Mouse (Mus musculus) heart, adult 2 months (tissue): Measurements from ENCODE around the gene Gcn1l1. TPM values are rescaled to one million over a fixed set of nuclear protein-coding genes. Genes with fewer than 3 reads are reported as not detected.

Experiments
- DNase-seq, 2 experiments: peaks; one replicate each; pipeline ENCODE4 v3.0.0; 2021
- H3K27ac ChIP-seq: fragments of 200-600 bp; 2 replicates; pipeline ENCODE4 v1.8.1; 2022
- H3K27me3 ChIP-seq: fragments of 200-500 bp; 2 replicates; pipeline ENCODE4 v1.6.1; 2012; ENCODE audit warnings: mild to moderate bottlenecking, low read length, inconsistent platforms, mixed read lengths; ENCODE audit not compliant: control insufficient read depth, insufficient read depth
- H3K36me3 ChIP-seq: fragments of 200-500 bp; 2 replicates; pipeline ENCODE4 v1.6.1; 2012; ENCODE audit warnings: low read length, inconsistent platforms; ENCODE audit not compliant: control insufficient read depth, insufficient read depth
- H3K4me1 ChIP-seq: fragments of 200-500 bp; 2 replicates; pipeline ENCODE4 v1.6.1; 2011; ENCODE audit warnings: low read length; ENCODE audit not compliant: control insufficient read depth, insufficient read depth
- H3K4me3 ChIP-seq: fragments of 200-600 bp; 2 replicates; pipeline ENCODE4 v1.8.1; 2022
- H3K79me2 ChIP-seq: fragments of 200-500 bp; replicated peaks from 2 replicates; pipeline ENCODE4 v1.6.1; 2012; ENCODE audit warnings: mild to moderate bottlenecking, inconsistent platforms, low read length, moderate library complexity, mixed read lengths; ENCODE audit not compliant: control insufficient read depth, insufficient read depth
- H3K9ac ChIP-seq: fragments of 200-500 bp; 2 replicates; pipeline ENCODE4 v1.6.1; 2012; ENCODE audit warnings: low read depth, mild to moderate bottlenecking, control low read depth, inconsistent platforms, low read length, mixed read lengths
- CTCF ChIP-seq: fragments of 200-600 bp; IDR thresholded peaks from 2 replicates; pipeline ENCODE4 v1.8.1; 2022; ENCODE audit warnings: antibody characterized with exemption, mild to moderate bottlenecking, moderate library complexity
- EP300 ChIP-seq: fragments of 200-500 bp; IDR thresholded peaks from 2 replicates; pipeline ENCODE4 v1.6.1; 2011; ENCODE audit warnings: low read depth, low read length, control low read depth; ENCODE audit not compliant: insufficient read depth
- POLR2A ChIP-seq: fragments of 200-500 bp; IDR thresholded peaks from 2 replicates; pipeline ENCODE4 v1.6.1; 2011; ENCODE audit warnings: mild to moderate bottlenecking, low read depth, low read length, control low read depth; ENCODE audit not compliant: insufficient read depth
- WGBS: fragments of 180-500 bp; shearing (Covaris S2); methylation state at CpG from one replicate; pipeline ENCODE4 v1.1.7; 2018; 5-methylcytosine and 5-hydroxymethylcytosine counted together
- intact Hi-C: fragments of 180-260 bp; cut with DNase I; formaldehyde crosslinking; loops from one replicate; pipeline ENCODE4 v1.15.1; 2025
- polyA plus RNA-seq: library from polyadenylated mRNA; depleted of rRNA; stranded (reverse); fragments of >200 nt; gene quantifications from 2 replicates; pipeline ENCODE4 v1.2.3, GENCODE M21; 2012
- total RNA-seq, 2 experiments: library from RNA; stranded (reverse); gene quantifications; 2 replicates each; pipeline ENCODE4 v1.2.3; 2021

Gcn1l1 gene
- total and polyA plus RNA-seq, 3 experiments, result 21.5 to 40.1 (median 34.2) TPM

DNA sequence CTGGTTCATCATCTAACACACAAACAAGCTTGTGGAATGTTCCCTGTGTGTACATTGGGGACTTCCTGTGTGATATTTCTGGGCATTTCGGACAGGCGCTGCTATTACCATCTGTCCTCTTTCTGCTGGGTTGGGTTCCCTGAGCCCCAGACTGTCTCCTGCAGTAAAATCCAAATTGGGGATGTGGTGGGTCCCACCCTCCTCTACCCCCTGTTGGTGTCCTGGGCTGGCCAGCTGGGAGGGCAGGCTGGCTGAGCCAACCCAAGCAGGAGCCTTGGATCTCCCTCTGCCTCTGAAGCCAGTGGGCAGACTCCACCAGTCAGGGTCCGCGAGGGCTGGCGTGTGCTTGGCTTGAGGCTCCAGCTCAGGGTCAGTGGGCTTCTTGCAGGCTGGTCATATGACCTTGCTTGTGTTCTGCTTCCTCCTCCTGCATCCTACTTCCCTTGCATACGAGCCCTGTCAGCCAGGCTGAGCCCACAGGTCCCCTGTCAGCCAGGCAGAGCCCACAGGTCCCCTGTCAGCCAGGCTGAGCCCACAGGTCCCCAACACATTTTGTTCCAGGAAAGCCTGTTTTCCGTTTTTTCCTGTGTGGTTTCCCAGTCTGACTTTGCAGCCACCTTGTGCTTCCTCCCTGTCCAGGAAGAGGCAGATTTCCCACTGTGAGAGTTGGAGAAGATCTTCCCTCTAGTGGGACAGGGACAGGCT lies 35.2 kb upstream of the Gcn1l1 start:
- WGBS, result 18% methylated on average over 7 of the region's 7 CpGs
- Histone ChIP-seq H3K9ac (peak overlapping the region; percentile 28), H3K27ac (peak overlapping the region; percentile 91), H3K79me2 (peaks cover 8% of the 10 kb centered on the region), H3K4me1 (peaks cover 59% of the 10 kb centered on the region), H3K36me3 (peaks cover 3% of the 10 kb centered on the region; the same call in 1 of the 2 replicates), H3K27me3 (no peaks in the 10 kb centered on the region), H3K4me3 (no peak overlapping the region)
- DNase-seq, result peak; percentile 50 to 51
- intact Hi-C loops, result loop anchor here (2.0 kb wide), 1 partner anchor 15 kb away; no protein-coding TSS in a partner anchor
- TF ChIP-seq EP300, result no peak
- TF ChIP-seq CTCF, result no peak
- TF ChIP-seq POLR2A, result no peak

DNA sequence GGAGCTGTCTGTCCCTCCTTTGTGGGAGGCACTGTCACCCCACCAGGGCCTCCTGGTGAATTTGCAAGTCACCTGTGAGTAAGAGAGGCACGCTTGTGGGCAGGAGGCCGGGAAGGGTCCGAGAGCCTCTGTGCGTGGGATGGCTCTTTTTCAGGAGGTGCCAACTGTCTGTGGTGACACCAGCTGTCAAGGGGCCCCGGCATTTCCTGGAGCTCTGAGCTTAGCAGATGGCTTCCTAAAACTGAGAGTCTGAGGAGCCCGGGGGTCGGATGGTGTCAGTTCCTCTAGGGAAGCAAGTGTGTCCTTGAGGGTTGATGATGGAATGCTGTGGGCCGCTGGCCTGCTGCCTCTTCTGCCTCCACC lies 34.6 kb upstream of the Gcn1l1 start:
- Histone ChIP-seq H3K4me3 (no peak overlapping the region), H3K4me1 (peaks cover 62% of the 10 kb centered on the region), H3K27ac (peak overlapping the region; percentile 91), H3K27me3 (no peaks in the 10 kb centered on the region), H3K36me3 (peaks cover 3% of the 10 kb centered on the region; the same call in 1 of the 2 replicates), H3K9ac (peak overlapping the region; percentile 27; the same call in 1 of the 2 replicates), H3K79me2 (peaks cover 8% of the 10 kb centered on the region)
- 38% methylated on average over 8 of the region's 8 CpGs for WGBS
- DNase-seq, result no peak
- TF ChIP-seq POLR2A, result no peak
- intact Hi-C loops, result loop anchor here (2.0 kb wide), 1 partner anchor 16 kb away; no protein-coding TSS in a partner anchor

DNA sequence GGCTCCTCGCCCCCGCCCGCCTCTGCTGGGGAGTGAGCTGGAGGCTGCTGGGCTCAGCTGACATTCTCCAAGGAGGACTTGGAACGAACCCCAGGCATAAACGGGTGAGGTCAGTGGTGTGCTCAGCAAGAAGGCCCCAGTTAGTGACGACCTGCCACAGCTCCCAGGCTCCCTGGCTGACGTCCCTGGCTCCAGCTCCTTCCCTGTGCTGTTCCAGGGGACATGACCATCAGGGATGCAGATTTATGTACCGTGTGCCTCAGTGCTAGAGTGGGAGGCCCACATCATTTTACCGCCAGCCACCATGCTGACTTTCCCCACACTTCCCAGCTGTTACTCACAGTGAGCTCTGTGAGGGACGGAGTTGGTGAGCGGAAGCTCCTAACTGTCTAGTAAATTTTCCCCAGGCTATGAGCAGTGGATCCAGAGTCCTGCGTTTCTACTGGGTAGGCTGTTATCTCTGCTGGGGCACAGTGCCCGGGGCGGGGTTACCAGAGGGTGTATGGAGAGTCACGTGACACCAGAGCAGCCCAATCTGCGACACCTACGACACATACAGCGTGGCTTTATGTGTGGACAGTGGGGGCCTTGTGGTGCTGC lies 33.3 kb upstream of the Gcn1l1 start:
- H3K4me3 ChIP-seq, result peak overlapping the region; percentile 4; the same call in 1 of the 2 replicates
- peaks cover 59% of the 10 kb centered on the region for H3K4me1 ChIP-seq

DNA sequence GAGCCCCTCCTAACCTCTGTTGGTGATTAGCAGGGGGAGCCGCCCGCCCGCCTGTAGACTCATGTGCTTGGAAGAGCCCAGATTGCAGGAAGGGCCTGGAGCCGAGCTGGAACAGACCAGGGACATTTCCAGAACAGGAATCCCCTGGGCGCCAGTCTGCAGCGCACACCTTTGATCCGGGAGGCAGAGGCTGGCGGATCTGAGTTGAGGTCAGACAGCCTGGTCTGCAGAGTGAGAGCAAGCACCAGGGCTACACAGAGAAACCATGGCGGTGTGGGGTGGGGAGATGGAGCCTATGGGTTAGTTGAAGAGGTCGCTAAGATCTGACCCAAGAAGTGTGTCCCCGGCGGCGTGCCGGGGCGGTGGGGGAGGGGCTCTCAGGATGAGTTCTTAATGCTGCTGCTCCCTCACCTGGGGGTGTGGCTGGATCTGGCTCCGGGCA lies 30.7 kb upstream of the Gcn1l1 start:
- intact Hi-C loops, result loop anchor here (2.0 kb wide), 1 partner anchor 14 kb away; no protein-coding TSS in a partner anchor
- TF ChIP-seq EP300 (0 out of 2 replicates have a peak, but pooled peaks have one; percentile 51), POLR2A (no peak)
- peaks cover 55% of the 10 kb centered on the region for H3K4me1 ChIP-seq
- no peaks in the 10 kb centered on the region for H3K27me3 ChIP-seq
- peaks cover 2% of the 10 kb centered on the region for H3K79me2 ChIP-seq
- H3K4me3 ChIP-seq, result no peak overlapping the region; the same call in 1 of the 2 replicates
- DNase-seq, result peak; percentile 72 to 84
- peaks cover 3% of the 10 kb centered on the region; the same call in 1 of the 2 replicates for H3K36me3 ChIP-seq
- WGBS, result 25% methylated on average over 16 of the region's 16 CpGs
- H3K27ac ChIP-seq, result peak overlapping the region; percentile 72
- H3K9ac ChIP-seq, result peak overlapping the region; percentile 7; the same call in 1 of the 2 replicates

More for the DNA sequence above, 33.3 kb upstream of the Gcn1l1 start:
- Histone ChIP-seq H3K9ac (peak overlapping the region; percentile 27), H3K79me2 (peaks cover 6% of the 10 kb centered on the region), H3K27me3 (no peaks in the 10 kb centered on the region), H3K36me3 (peaks cover 3% of the 10 kb centered on the region; the same call in 1 of the 2 replicates), H3K27ac (peak overlapping the region; percentile 91)
- 13% methylated on average over 18 of the region's 18 CpGs for WGBS
- peak; percentile 82 to 91 for DNase-seq
- intact Hi-C loops, result loop anchor here (2.0 kb wide), 1 partner anchor 17 kb away; no protein-coding TSS in a partner anchor
- TF ChIP-seq EP300 (0 out of 2 replicates have a peak, but pooled peaks have one; percentile 8), POLR2A (0 out of 2 replicates have a peak, but pooled peaks have one; percentile 5), CTCF (no peak)

DNA sequence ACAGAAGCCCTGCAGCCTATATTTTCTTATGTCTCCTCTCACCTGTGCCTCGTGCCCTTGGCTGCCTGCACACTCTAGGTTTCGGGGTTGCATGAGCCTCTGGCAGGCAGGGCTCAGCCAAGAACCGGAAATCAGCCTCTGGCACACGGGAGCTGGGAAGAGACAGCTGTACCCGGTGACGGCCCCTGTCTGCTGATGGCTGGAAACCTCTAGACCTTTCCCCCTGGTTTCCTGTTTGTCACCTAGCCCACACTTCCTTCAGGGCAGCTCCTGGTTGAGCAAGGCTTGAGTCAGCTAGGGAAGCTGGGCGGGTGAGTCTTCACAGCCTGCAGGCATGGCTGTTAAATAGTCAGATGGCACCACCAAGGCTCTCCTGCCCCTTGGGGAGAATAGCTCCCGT lies 30.2 kb upstream of the Gcn1l1 start:
- TF ChIP-seq EP300, result no peak
- no peak for TF ChIP-seq POLR2A
- no peak for TF ChIP-seq CTCF
- H3K79me2 ChIP-seq, result 0 out of 2 replicates have a peak, but pooled peaks cover 1% of the 10 kb centered on the region
- intact Hi-C loops, result loop anchor here (2.0 kb wide), 1 partner anchor 14 kb away; no protein-coding TSS in a partner anchor
- peak overlapping the region; percentile 7; the same call in 1 of the 2 replicates for H3K9ac ChIP-seq
- H3K4me3 ChIP-seq, result peak overlapping the region; percentile 5; the same call in 1 of the 2 replicates
- H3K27me3 ChIP-seq, result no peaks in the 10 kb centered on the region
- WGBS, result 14% methylated on average over 8 of the region's 8 CpGs
- peak overlapping the region; percentile 72 for H3K27ac ChIP-seq
- DNase-seq, result peak; percentile 58 to 59
- peaks cover 3% of the 10 kb centered on the region; the same call in 1 of the 2 replicates for H3K36me3 ChIP-seq
- peaks cover 50% of the 10 kb centered on the region for H3K4me1 ChIP-seq
